Mouse (Mus musculus): ENCODE data around the gene Mamdc4. TPM values are rescaled to one million over a fixed set of nuclear protein-coding genes. Genes with fewer than 3 reads are reported as not detected.
A peak's percentile ranks its signal among the peaks of the same experiment; 100 is the strongest.
"Not testable (repeated sequence)": the region's sequence is repeated elsewhere in the genome, so short reads cannot be mapped to it uniquely, and the experiment has no call there.

The Mamdc4 gene
- polyA plus RNA-seq, 1 experiment from 2014 or later, result 1.9 TPM

DNA sequence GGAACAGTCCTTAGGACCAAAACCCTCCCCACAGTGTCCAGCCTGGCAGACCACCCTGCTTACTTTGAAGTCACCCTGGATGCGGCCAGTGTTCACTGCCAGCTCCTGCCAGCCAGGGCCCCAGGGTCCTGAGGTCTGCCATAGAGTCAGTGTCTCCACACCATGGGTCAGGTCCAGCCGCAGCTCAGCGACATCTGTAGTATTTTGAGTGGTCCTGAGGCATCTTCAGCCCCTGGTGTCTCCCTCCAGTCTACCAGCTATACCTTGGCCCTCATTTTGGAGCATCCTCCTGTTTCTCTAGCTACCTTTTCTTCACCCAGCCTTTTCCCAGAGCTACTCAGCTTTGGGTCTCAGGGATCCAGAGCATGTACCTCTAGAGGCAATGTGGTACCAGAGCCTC, 5.3 kb downstream of the Mamdc4 start:
- Histone ChIP-seq H3K27ac (replicated peaks) (no peak overlapping the region), H3K27me3 (replicated peaks; ENCODE audit: low read depth, poor library complexity, severe bottlenecking) (no peaks in the 10 kb centered on the region), H3K36me3 (replicated peaks) (peaks cover 90% of the 10 kb centered on the region), H3K4me1 (peaks cover 15% of the 10 kb centered on the region), H3K9me3 (no peaks in the 10 kb centered on the region), H3K4me3 (no peak overlapping the region)
- WGBS, result 85% methylated on average over 3 of the region's 3 CpGs
- no peak for DNase-seq (ENCODE audit: low spot score)

DNA sequence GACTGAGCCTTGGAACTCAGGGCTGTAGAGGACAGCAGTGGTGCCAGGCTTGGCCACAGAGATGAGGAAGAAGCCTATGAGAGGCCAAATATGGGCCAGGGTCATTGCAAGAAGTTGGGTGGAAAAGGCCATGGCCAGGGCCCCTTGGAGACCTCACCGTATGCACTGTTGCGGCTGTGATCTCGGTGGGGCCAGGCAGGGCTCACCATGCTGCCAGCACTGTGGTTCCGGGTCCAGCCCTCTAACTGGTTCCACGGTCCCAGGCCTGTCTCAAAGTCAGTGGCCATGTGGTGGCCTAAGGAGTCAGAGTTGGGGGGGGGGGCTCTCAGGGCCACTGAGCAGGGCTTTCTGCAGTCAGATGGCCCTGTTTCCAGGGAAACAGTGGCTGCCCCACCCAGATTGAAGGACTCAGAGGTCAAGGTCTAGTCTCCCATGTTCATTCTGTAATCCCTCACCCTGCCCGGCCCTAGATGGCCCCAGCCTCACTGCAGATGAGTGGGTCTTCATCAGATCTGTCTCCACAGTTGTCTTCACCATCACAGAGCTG, 6.1 kb downstream of the Mamdc4 start:
- Histone ChIP-seq H3K27ac (replicated peaks) (no peak overlapping the region), H3K36me3 (replicated peaks) (peaks cover 98% of the 10 kb centered on the region), H3K4me1 (peaks cover 7% of the 10 kb centered on the region), H3K4me3 (no peak overlapping the region), H3K9me3 (no peaks in the 10 kb centered on the region), H3K27me3 (replicated peaks; ENCODE audit: low read depth, poor library complexity, severe bottlenecking) (no peaks in the 10 kb centered on the region)
- no peak for DNase-seq (ENCODE audit: low spot score)
- WGBS, result 93% methylated on average over 6 of the region's 6 CpGs

DNA sequence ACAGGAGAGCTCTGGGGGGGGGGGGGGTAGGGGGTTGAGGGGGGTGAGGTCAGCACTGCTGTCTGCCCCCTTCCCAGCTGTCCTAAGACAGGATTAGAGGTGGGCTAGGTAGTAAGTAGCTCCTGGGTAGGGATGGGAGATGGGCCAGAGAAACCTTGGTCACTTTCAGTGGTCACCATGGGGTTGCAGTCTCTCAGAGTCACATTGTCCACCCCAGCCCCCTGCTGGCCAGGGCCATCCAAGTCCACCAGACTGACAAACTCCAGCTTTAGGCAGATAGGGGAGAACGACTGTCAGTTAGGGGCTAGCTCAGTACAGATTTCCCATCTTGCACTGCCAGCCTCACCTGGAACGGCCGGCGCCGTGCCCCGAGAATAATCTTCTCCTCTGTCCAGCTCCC, 8.1 kb downstream of the Mamdc4 start:
- Histone ChIP-seq H3K36me3 (replicated peaks) (peaks cover 100% of the 10 kb centered on the region), H3K4me1 (no peaks in the 10 kb centered on the region), H3K9me3 (no peaks in the 10 kb centered on the region), H3K27ac (replicated peaks) (no peak overlapping the region), H3K27me3 (replicated peaks; ENCODE audit: low read depth, poor library complexity, severe bottlenecking) (no peaks in the 10 kb centered on the region), H3K4me3 (no peak overlapping the region)
- WGBS, result 87% methylated on average over 6 of the region's 6 CpGs
- DNase-seq (ENCODE audit: low spot score), result no peak

DNA sequence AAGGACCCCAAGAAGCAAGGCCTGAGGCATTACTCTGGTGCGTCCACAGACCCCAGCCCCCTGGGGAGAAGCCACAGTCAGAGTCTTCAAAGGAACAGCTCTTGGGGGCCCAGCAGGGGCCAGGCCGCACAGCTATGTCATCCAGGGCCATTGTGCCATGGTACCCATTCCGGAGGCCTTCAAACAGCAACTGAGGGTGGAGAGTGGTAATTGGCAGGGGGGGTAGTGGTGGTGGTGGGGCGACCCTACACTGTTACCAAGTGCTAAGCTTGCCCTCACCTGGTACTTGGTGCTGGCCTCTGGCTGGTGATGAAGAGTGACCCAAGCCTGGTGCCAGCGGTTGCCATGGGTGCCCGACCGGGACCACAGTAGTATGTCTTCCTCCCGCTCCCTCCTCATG, 8.9 kb downstream of the Mamdc4 start:
- H3K4me3 ChIP-seq, result no peak overlapping the region
- DNase-seq (ENCODE audit: low spot score), result no peak
- no peaks in the 10 kb centered on the region for H3K27me3 ChIP-seq (replicated peaks; ENCODE audit: low read depth, poor library complexity, severe bottlenecking)
- peaks cover 100% of the 10 kb centered on the region for H3K36me3 ChIP-seq (replicated peaks)
- 88% methylated on average over 8 of the region's 8 CpGs for WGBS
- no peaks in the 10 kb centered on the region for H3K4me1 ChIP-seq
- no peak overlapping the region for H3K27ac ChIP-seq (replicated peaks)
- H3K9me3 ChIP-seq, result no peaks in the 10 kb centered on the region

DNA sequence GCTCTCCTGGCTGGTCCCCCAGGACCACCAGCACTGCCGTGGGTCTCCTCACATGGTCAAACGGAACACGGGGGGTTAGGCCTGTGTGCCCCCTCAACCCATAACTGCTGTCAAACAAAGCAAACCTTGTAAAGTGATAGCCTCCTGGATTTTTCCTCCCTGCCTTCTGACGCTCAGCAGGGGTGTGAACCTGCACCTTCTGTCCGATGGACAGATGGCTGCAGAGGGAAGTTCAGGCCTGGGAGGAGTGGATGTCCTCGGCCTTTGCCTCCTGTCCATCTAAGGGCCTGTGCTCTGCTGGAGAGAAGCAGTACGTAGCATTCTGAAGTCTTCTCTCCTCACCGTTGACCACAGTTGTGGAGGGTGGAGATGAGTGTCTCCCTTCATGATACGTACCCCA, 12.7 kb downstream of the Mamdc4 start:
- H3K27ac ChIP-seq (replicated peaks), result no peak overlapping the region
- H3K4me3 ChIP-seq, result no peak overlapping the region
- H3K9me3 ChIP-seq, result no peaks in the 10 kb centered on the region
- no peaks in the 10 kb centered on the region for H3K27me3 ChIP-seq (replicated peaks; ENCODE audit: low read depth, poor library complexity, severe bottlenecking)
- H3K36me3 ChIP-seq (replicated peaks), result peaks cover 76% of the 10 kb centered on the region
- 83% methylated on average over 9 of the region's 9 CpGs for WGBS
- DNase-seq (ENCODE audit: low spot score), result no peak
- H3K4me1 ChIP-seq, result peaks cover 21% of the 10 kb centered on the region

DNA sequence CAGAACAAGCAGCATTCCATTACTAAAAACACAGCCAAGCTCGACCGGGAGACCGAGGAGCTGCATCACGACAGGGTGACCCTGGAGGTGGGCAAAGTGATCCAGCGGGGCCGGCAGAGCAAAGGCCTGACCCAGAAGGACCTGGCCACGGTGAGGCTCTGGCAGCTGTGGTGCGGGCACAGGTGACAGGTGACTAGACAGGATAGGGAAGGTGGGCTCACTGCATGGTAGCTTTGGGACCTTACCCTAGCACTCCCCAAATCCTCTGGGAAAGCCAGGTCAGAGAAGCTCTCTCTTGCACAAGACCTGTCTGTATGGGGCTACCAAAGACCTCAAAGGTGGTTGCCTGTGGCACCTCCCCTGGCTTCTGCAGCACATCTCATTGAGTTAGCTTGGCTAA, 14.1 kb downstream of the Mamdc4 start:
- Histone ChIP-seq H3K36me3 (replicated peaks) (peaks cover 62% of the 10 kb centered on the region), H3K4me1 (peaks cover 27% of the 10 kb centered on the region), H3K4me3 (0 out of 2 replicates have a peak overlapping the region, but pooled peaks have one; percentile 11), H3K9me3 (no peaks in the 10 kb centered on the region), H3K27ac (replicated peaks) (no peak overlapping the region), H3K27me3 (replicated peaks; ENCODE audit: low read depth, poor library complexity, severe bottlenecking) (no peaks in the 10 kb centered on the region)
- 84% methylated on average over 8 of the region's 8 CpGs for WGBS
- no peak for DNase-seq (ENCODE audit: low spot score)

DNA sequence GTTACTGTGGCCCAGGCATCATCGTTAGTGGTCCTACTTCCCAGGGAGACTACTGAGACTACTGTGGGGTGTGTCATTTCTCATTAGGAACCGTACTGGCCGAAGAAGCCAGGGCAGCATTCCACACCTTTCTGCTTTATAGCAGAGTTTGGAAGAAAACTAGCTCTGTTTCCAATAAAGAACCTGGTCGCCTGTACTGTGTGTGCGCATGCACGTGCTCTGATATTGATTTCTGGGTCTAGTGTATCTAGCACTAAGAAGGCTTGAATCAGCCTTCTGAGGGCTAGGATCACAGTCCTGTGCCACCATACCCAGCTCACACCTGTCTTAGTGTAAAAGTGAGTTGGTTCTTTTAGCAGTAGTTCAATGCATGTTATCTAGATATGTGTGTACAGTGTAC, 15.9 kb downstream of the Mamdc4 start:
- H3K27me3 ChIP-seq (replicated peaks; ENCODE audit: low read depth, poor library complexity, severe bottlenecking), result no peaks in the 10 kb centered on the region
- peaks cover 27% of the 10 kb centered on the region for H3K4me1 ChIP-seq
- no peaks in the 10 kb centered on the region for H3K9me3 ChIP-seq
- no peak for DNase-seq (ENCODE audit: low spot score)
- WGBS, result 75% methylated on average over 6 of the region's 6 CpGs
- no peak overlapping the region; the same call in 1 of the 2 replicates for H3K27ac ChIP-seq (replicated peaks)
- H3K4me3 ChIP-seq, result peak overlapping the region; percentile 89
- peaks cover 44% of the 10 kb centered on the region for H3K36me3 ChIP-seq (replicated peaks)

DNA sequence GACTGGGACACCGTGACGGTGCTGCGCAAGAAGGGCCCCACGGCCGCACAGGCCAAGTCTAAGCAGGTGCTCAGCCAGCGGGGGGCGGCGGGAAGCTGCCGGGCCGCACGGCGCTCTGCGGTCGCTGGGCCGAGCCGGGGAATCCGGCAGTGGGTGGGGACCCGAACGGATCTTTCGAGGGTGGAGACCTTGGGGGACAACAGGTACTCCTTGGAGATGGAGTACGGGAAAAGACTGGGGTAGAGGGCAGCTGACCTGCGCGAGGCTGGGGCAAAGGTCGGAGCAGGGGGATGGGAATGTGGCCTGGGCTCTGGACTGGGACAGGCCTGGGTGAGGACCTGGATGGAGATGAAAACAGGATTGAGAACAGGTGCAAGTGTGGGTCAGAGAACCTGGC, 16.7 kb downstream of the Mamdc4 start:
- peaks cover 27% of the 10 kb centered on the region for H3K4me1 ChIP-seq
- H3K4me3 ChIP-seq, result peak overlapping the region; percentile 89
- no peaks in the 10 kb centered on the region for H3K9me3 ChIP-seq
- under 1% methylated on average over 24 of the region's 24 CpGs for WGBS
- no peaks in the 10 kb centered on the region for H3K27me3 ChIP-seq (replicated peaks; ENCODE audit: low read depth, poor library complexity, severe bottlenecking)
- peaks cover 36% of the 10 kb centered on the region for H3K36me3 ChIP-seq (replicated peaks)
- no peak for DNase-seq (ENCODE audit: low spot score)
- peak overlapping the region; percentile 88 for H3K27ac ChIP-seq (replicated peaks)

DNA sequence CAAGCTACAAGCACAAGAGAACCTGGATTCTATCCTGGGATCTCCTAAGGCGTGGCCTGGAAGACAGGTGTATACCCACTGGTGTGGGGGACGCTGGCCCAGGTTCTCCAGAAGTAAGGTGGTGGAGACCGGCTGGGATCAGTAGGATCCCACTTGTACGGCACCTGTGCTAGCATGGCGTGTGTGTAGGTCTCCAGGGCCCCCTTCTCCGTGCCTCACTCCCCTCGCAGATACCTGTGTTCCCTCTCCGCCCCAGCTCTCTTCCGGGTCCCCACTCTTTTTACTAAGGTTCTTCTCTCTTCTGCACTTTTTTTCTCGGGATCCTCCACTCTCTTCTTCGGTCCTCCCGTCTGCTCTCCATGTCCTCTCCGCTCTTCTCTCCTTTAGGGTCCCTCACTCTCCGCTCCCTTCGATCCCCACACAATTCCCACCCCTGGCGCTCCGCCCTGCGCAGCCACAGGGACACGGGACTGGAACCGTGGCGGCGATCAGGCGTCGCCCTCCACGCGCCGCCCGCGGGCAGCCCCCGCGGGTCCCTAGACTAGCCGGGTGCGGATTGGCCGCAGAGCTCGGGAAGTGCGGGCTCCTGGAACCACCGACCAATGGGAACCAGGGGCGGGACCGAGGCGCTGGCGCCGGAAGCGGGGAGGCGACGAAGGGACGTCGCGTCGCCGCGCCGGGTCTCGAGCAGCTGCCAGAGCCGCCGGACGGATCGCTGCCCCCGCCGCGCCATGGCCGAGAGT, 17.3 kb downstream of the Mamdc4 start, which contains the start of gene Edf1:
Gene Edf1 (plus strand): TSS at position 627 of the 743 bp plus-strand sequence.
- under 1% methylated on average over 61 of the region's 61 CpGs for WGBS
- H3K4me3 ChIP-seq, result peak within 1 kb of the TSS; percentile 89
- H3K9me3 ChIP-seq, result no peaks in the 10 kb centered on the region
- H3K4me1 ChIP-seq, result peaks cover 27% of the 10 kb centered on the region
- H3K36me3 ChIP-seq (replicated peaks), result peaks cover 30% of the 10 kb centered on the region
- peak; percentile 96 for DNase-seq (ENCODE audit: low spot score)
- H3K27ac ChIP-seq (replicated peaks), result peak within 1 kb of the TSS; percentile 88
- H3K27me3 ChIP-seq (replicated peaks; ENCODE audit: low read depth, poor library complexity, severe bottlenecking), result no peaks in the 10 kb centered on the region

DNA sequence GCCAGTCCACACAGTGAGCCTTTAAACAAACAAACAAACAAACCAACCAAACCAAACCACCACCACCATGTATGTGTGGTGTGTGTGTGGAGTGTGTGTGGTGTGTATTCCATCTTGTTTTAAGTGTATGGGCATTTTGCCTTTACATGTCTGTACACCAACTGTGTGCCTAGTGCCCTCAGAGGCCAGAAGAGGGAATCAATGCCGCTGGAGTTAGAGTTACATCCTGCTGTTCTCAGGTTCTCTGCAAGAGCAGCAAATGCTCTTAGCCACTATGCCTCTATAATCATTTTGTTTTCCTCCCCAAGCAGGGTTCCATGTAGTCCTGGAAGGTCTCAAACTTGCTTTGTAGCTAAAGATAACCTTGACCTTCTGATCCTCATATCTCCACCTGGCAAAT, 18.3 kb downstream of the Mamdc4 start:
- Histone ChIP-seq H3K4me1 (peaks cover 27% of the 10 kb centered on the region), H3K9me3 (no peaks in the 10 kb centered on the region), H3K4me3 (no peak overlapping the region), H3K36me3 (replicated peaks) (peaks cover 20% of the 10 kb centered on the region), H3K27ac (replicated peaks) (no peak overlapping the region), H3K27me3 (replicated peaks; ENCODE audit: low read depth, poor library complexity, severe bottlenecking) (no peaks in the 10 kb centered on the region)
- 62% methylated on average over 1 of the region's 1 CpGs for WGBS
- no peak for DNase-seq (ENCODE audit: low spot score)

DNA sequence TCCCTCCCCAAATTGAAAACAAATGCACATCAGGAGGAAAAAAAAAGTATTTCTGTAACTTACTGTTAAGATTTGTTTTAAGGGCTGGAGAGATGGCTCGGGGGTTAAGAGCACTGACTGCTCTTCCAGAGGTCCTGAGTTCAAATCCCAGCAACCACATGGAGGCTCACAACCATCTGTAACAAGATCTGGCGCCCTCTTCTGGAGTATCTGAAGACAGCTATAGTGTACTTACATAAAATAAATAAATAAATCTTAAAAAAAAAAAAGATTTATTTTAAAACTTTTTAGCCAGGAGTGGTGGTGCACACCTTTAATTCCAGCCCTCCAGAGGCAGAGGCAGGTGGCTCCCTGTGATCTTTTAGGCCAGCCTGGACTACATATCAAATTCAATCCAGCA, 19.2 kb downstream of the Mamdc4 start:
- WGBS, result 49% methylated on average over 2 of the region's 2 CpGs
- peaks cover 11% of the 10 kb centered on the region for H3K36me3 ChIP-seq (replicated peaks)
- H3K4me3 ChIP-seq; DNase-seq (ENCODE audit: low spot score); H3K9me3 ChIP-seq; H3K27ac ChIP-seq (replicated peaks); H3K27me3 ChIP-seq (replicated peaks; ENCODE audit: low read depth, poor library complexity, severe bottlenecking): not testable (repeated sequence)
- H3K4me1 ChIP-seq, result peaks cover 27% of the 10 kb centered on the region

DNA sequence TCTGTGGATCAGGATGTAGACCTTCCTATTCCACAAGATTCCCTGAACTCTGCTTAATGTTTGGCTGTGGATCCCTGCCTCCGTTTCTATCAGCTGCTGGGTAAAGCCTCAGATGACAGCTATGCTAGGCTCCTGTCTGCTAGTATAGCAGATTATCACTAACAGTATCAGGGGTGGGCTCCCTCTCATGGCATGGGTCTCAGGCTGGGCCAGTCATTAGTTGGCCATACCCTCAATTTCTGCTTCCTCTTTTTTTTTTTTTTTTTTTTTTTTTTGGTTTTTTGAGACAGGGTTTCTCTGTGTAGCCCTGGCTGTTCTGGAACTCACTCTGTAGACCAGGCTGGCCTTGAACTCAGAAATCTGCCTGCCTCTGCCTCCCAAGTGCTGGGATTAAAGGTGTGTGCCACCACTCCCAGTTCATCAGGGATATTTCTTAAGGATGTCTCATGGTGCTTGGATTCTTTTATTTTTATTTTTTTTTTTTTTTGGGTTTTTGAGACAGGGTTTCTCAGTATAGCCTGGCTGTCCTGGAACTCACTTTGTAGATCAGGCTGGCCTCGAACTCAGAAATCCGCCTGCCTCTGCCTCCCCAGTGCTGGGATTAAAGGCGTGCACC, 21.4 kb downstream of the Mamdc4 start:
- WGBS, result 94% methylated on average over 4 of the region's 4 CpGs
- DNase-seq (ENCODE audit: low spot score), result not testable (repeated sequence)

DNA sequence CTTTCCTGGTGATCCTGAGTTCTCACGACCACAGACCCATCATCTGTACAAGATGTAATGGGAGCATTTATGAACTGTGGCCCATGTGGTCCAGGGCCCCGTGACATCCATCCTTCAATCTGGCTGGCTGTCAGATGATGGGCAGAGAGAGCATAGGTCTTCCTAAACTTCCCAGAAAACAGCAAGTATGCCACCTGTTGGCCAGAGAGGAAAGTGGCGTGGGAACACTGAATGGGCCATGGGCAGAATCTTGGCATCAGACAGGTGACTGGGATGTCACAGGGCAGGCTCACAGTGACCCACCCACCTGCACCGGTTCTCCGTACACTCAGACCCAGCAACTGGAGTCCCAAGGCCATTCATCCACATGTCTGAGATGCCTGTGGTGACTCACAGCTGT, 23.5 kb downstream of the Mamdc4 start:
- DNase-seq (ENCODE audit: low spot score), result peak; percentile 35
- WGBS, result 39% methylated on average over 5 of the region's 5 CpGs
- no peaks in the 10 kb centered on the region for H3K9me3 ChIP-seq
- no peaks in the 10 kb centered on the region for H3K27me3 ChIP-seq (replicated peaks; ENCODE audit: low read depth, poor library complexity, severe bottlenecking)
- 0 out of 2 replicates have a peak, but pooled peaks cover 4% of the 10 kb centered on the region for H3K4me1 ChIP-seq
- H3K27ac ChIP-seq (replicated peaks), result no peak overlapping the region
- H3K4me3 ChIP-seq, result no peak overlapping the region
- H3K36me3 ChIP-seq (replicated peaks), result no peaks in the 10 kb centered on the region

More for the DNA sequence above, 21.4 kb downstream of the Mamdc4 start:
- H3K9me3 ChIP-seq; H3K36me3 ChIP-seq (replicated peaks); H3K27ac ChIP-seq (replicated peaks); H3K4me3 ChIP-seq; H3K27me3 ChIP-seq (replicated peaks; ENCODE audit: low read depth, poor library complexity, severe bottlenecking): not testable (repeated sequence)
- H3K4me1 ChIP-seq, result peaks cover 15% of the 10 kb centered on the region

All from embryonic facial prominence, embryonic 10.5 days (tissue).